Mouse (Mus musculus): ENCODE results near the gene Ncor2. TPM values are rescaled to one million over a fixed set of nuclear protein-coding genes. Genes with fewer than 3 reads are reported as not detected.

Gene Ncor2
- total RNA-seq, 2 experiments from 2014 or later, result 228 to 270 TPM

DNA sequence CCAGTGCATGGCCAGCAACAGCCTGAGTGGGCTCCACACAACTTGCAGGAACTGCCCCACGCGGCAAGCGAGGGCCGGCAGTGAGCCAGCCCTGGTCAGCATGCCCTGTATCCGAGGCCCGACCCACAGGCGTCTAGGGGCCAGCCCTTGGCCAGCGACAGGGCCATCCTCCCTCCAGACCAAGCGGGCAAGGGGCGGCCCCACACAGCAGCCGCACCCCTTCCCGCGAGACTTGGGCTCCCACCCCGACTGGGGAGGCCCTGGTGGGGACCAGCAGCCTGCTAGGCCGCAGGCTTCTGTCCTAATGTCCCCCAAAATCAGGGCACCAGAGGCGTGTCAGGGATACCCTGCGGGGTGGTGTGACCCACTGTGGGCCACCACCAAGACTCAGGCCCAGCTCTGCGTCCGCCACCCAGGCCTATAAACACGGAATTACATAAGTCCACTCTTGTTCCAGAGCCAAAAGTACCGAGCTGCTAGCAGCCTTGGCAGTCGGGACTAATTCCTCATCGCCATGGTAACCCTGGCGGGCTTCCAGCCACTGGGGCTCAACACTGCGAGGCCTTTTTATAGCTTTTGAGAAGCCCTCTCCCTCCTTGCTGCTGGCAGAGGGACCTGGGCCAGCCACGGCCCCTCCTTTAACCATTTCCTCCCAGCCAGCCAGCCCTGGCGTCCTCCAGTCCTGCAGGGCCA, 38.0 kb downstream of the Ncor2 start:
- intact Hi-C loops (cut with DNase I), result loop anchor here (2.0 kb wide), 2 partner anchors 28 to 36 kb away; no protein-coding TSS in a partner anchor
- peak overlapping the region; percentile 98 for H3K27ac ChIP-seq
- peak overlapping the region; percentile 54 for H3K4me3 ChIP-seq
- DNase-seq (ENCODE audit: extremely low spot score in 1 of 2, low spot score in 2 of 2), result peak; percentile 97
- no peak; the same call in 1 of the 2 replicates for TF ChIP-seq CTCF (IDR thresholded peaks at IDR 0.05)

DNA sequence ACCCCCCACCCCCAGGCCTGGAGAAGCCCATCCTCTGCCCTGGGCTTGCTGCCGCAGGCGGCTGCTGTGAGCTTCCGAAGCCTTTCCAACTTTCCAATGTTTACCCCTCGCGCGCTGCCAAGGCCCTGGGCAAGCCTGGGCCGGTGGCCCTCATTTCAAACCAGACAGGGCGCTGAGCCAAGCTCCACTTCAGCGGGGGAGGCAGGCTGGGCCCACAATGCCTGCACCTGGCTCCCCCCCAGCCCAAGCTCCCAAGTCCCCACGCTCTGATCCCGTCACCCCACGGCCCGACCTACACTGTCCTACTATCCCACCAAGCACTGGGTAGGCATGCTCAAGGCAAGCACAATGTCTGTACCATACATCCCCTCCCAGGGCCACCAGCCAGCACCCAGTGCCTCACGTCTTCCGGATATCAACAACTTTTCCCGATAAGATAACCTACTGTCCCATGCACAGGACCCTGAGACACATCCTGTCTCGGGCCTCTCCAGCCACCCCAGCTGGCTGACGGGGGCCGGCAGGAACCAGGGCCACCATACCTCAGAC, 38.8 kb downstream of the Ncor2 start:
- peak; percentile 74 to 76 for DNase-seq (ENCODE audit: extremely low spot score in 1 of 2, low spot score in 2 of 2)
- peak overlapping the region; percentile 98 for H3K27ac ChIP-seq
- intact Hi-C loops (cut with DNase I), result loop anchor here (2.0 kb wide), 2 partner anchors 27 to 37 kb away; no protein-coding TSS in a partner anchor
- H3K4me3 ChIP-seq, result peak overlapping the region; percentile 54
- no peak for TF ChIP-seq CTCF (IDR thresholded peaks at IDR 0.05)

DNA sequence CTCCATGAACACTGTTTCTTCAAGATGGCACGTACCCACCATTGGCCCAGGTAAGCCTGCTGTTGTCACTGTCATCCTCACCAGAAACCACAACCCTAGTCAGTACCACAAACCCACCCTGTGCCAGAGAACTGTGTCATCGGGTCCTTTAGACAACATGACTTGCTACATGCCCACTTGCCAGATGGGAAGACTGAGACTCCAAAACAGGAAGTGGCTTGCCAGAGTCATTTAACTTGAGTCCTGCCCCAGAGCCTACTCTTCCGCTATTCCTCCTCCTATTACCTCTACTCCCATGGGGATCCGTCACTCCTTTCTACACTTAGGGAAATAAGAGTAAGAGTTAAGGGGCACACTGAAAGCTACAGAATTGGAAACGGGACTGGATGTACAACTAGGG, 39.4 kb downstream of the Ncor2 start:
- peak overlapping the region; percentile 54 for H3K4me3 ChIP-seq

DNA sequence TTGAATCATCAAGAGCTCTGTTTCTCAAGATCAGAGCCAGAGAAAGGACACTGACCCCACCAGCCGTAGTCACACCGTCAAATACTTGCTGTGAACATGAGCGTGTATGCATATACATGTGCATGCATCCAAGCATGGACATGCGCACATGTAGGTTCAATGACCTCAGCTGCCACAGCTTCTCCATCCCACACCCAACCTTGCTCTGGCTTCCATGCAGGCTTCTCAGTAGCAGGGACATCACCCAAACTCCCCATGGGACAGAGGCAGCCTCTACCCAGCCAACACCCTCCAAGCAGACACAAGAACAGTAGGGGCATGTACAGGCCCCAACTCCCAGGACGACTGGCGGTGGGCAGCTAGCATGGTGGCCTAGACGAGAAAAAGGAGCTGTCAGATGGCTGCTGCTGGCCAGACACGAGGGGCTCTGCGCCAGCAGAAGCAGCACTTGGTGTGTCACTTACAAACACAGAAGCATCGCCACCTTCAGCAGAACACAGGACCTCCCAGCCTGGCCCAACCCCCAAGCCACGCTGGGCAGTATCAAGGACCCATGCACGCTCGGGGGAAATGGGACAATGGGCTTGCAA, 40.1 kb downstream of the Ncor2 start:
- H3K4me3 ChIP-seq, result no peak overlapping the region
- no peak for TF ChIP-seq CTCF (IDR thresholded peaks at IDR 0.05)
- intact Hi-C loops (cut with DNase I), result no loop called here
- H3K27ac ChIP-seq, result peak overlapping the region; percentile 36; the same call in 1 of the 2 replicates
- DNase-seq (ENCODE audit: extremely low spot score in 1 of 2, low spot score in 2 of 2), result no peak

More for the DNA sequence above, 39.4 kb downstream of the Ncor2 start:
- peak overlapping the region; percentile 98 for H3K27ac ChIP-seq
- TF ChIP-seq CTCF (IDR thresholded peaks at IDR 0.05), result no peak
- DNase-seq (ENCODE audit: extremely low spot score in 1 of 2, low spot score in 2 of 2), result no peak
- intact Hi-C loops (cut with DNase I), result loop anchor here (2.0 kb wide), 2 partner anchors 27 to 37 kb away; no protein-coding TSS in a partner anchor

DNA sequence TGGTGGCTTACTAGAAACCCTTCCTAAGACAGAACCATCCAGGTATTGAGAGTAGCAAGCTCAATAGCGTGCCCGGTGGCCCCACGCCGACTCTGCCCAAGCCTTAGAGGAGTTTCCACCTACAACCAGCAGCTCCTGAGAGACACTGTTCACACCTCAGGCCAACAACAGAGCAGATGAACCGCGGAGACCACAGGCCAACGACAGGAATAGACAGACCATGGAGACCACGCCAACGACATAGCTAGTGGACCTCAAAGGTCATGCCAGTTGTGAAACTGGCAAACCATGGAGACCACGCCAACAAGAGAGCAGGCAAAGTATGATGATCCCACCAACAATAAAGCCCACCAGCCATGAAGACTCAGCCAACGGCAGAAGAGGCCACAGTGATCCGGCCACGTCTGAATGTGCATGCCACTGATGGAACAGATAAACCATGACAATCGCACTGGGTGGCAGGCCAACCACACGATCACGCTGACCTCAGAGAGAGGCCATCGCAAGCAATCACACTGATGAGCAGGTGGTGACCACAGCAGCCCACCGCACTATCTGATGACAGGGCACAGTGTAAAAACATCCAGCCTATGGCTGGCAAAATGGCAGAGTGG, 41.2 kb downstream of the Ncor2 start:
- no peak for TF ChIP-seq CTCF (IDR thresholded peaks at IDR 0.05)
- H3K4me3 ChIP-seq, result no peak overlapping the region
- no peak for DNase-seq (ENCODE audit: extremely low spot score in 1 of 2, low spot score in 2 of 2)
- no peak overlapping the region for H3K27ac ChIP-seq
- intact Hi-C loops (cut with DNase I), result no loop called here

DNA sequence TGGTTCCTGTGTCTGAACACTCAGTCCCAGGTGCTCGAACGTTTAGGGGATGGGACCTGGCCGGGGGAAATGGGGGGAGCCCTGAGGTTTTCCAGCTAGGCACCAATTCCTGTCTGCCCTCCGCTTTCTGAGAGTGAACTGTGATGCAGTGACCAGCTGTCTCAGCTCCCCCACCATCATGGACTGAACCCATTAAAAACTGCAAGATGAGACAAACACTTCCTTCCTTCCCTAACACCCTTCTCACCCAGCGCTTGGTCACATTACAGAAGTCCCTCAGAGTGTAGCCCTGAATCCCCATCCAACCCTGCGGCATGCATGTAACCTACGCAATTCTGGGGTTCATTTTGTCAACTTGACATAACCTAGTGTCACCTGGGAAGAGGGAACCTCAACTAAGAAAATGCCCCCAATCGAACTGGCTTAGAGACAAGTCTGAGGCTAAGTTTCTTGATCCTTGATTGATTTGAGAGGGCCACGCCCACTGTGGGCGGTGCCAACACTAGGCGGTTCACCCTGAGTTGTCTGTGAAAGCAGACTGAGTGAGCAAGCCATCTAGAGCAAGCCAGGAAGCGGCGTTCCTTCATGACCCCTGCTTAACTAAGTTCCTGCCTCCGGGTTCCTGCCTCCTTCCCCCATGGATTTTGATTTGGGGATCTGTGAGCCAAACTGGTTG, 41.9 kb downstream of the Ncor2 start:
- intact Hi-C loops (cut with DNase I), result no loop called here
- no peak for TF ChIP-seq CTCF (IDR thresholded peaks at IDR 0.05)
- DNase-seq (ENCODE audit: extremely low spot score in 1 of 2, low spot score in 2 of 2), result no peak
- H3K4me3 ChIP-seq, result no peak overlapping the region
- no peak overlapping the region for H3K27ac ChIP-seq

DNA sequence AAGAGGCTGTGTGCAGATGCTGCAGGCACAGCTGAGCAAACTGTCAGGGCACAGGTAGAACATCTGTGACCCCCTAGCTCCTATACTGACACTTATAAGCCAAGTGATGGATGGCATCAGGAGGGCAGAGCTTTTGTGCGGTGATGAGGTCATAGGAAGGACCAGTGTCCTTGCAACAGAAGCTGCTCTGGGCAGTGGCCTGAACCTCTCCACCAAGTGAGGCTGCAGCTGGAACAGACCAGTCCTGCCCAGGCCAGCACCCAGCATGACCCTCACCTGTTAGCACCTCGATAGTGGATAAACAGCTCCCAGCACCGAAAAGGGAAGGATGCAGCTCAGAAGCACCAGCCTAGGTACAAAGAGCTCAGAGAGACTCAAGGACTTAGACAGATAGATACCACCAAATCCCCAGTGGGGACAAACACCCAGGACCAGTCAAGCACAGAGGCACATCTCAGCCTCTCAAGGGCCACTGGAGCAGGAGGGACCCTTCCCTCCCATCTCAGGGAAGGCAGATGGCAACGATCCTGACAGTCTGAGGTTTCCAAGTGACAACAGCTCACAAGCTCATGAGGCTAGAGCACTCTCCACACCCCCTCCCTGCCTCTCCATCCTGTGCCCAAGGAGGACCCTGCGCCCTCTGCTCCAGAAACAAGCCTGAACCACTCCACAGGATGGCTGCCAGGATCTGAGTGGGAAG, 42.6 kb downstream of the Ncor2 start:
- no peak overlapping the region for H3K27ac ChIP-seq
- intact Hi-C loops (cut with DNase I), result no loop called here
- TF ChIP-seq CTCF (IDR thresholded peaks at IDR 0.05), result no peak
- no peak for DNase-seq (ENCODE audit: extremely low spot score in 1 of 2, low spot score in 2 of 2)
- no peak overlapping the region for H3K4me3 ChIP-seq

DNA sequence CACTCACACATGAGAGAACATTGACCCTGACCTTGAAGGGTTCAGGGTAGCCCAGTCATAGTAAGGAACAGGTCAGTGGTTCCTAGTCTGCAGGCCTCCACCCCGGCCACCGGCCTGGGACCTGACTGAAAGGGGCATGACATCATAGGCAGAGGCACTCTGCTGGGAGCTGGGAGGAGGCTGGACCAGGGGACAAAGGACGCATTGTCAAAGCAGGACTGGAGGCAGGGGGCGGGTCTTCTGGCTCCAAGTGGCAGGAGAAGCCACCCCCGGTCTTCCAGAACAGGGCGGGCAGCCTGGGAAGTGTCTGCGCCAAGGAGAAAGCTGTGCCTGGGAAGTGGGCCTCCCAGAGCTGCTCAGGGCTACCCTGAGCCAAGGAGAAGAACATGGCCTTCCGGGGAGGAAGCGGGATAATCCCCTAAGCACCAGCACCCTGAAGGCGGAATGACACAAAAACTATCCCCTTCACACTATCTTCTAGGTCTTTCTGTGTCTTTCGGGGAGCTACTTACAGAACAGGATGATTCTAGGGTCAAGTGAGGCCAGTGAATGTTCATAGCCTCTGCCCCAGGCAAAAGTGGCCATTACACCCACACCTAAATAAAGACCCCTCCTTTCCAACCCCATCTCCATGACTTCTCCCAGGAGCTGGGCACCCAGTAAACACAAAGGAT, 44.1 kb downstream of the Ncor2 start:
- H3K4me3 ChIP-seq, result no peak overlapping the region
- DNase-seq (ENCODE audit: extremely low spot score in 1 of 2, low spot score in 2 of 2), result peak; percentile 45 to 74
- TF ChIP-seq CTCF (IDR thresholded peaks at IDR 0.05), result no peak
- peak overlapping the region; percentile 62 for H3K27ac ChIP-seq
- intact Hi-C loops (cut with DNase I), result no loop called here

DNA sequence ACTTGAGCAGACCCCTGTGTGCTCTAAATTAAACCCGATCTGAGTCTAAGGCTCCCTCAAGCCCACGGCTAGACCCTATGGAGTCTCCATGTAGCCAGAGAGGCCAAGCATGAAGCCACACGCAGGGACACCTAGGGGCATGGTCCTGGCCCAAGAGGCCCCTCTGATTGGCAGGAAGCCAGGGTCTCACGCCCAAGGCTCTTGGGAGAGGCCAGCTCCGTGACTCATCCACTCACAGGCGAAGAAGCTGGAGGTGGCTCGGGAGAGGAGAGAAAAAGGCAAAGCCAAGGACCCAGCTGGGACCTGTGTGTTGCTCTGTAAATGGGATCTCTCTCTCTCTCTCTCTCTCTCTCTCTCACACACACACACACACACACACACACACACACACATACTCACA, 44.6 kb downstream of the Ncor2 start:
- peak overlapping the region; percentile 80 for H3K27ac ChIP-seq
- intact Hi-C loops (cut with DNase I), result no loop called here
- TF ChIP-seq CTCF (IDR thresholded peaks at IDR 0.05), result no peak
- no peak for DNase-seq (ENCODE audit: extremely low spot score in 1 of 2, low spot score in 2 of 2)
- H3K4me3 ChIP-seq, result no peak overlapping the region

DNA sequence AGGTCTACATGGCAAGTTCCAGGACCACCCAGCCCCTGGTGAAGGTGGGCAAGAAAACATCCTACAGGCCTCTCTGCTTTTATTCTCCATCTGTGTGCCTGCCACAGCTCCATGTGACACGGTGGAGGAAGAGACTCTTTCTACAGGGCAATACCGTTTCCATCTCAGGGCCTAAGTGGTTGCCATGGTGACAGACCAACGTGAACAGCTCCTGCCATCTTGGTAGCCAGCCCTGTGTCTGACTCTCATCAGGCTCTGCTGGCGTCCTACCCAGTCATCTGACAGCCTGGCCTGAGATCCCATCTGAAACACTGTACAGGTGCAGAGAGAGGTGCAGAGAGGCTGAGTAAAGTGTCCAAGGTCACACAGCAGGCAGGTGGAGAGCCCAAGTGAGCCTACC, 45.4 kb downstream of the Ncor2 start:
- TF ChIP-seq CTCF (IDR thresholded peaks at IDR 0.05), result no peak
- DNase-seq (ENCODE audit: extremely low spot score in 1 of 2, low spot score in 2 of 2), result no peak
- H3K27ac ChIP-seq, result peak overlapping the region; percentile 80; the same call in 1 of the 2 replicates
- H3K4me3 ChIP-seq, result no peak overlapping the region
- intact Hi-C loops (cut with DNase I), result no loop called here
